Mouse (Mus musculus) right cerebral cortex, adult 18-20 months (tissue): ENCODE results near the gene Serpina16.

Experiments
- DNase-seq: peaks from one replicate; pipeline ENCODE4 v3.0.0; 2022; ENCODE audit warnings: mixed read lengths

The Serpina16 gene

DNA sequence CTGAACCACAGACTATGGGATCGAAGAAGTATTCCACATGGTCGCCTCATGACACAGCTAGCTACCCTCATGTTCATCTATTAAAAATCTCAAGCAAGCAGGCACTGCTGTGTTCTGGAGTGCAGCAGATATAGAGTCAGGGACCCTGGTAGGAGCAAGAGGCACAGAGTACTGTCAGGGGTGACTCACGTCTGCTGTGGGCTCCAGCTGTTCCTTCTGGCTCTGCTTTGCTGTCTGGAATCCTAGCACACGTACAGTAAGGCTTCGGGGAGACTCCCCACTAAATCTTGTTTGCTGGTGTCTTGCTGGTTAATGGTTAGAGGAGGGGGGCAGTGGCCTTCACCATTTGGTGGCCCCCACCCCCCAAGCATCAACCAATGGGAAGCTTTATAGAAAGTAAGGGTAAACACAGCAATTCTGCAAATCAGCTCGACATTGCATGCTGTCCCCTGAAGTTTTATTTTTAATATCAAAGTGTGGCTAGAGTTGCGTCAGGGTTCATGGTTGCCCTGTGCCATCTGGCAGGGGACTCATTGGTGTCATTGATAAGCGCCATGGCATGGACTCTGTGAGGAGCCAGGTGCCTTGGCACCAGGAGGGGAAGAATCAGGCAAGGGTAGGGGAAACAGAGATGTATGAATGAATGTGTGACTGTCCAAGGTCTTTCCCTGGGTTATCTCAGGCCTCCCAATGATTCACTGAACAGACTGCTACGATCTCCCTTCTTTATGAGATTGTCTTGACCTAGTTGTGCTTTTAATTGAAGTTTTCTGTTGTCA, 18.9 kb downstream of the Serpina16 start, which contains the start of gene Serpina6:
Gene Serpina6 (minus strand): TSS at position 365 of the 779 bp plus-strand sequence.
- DNase-seq: no peak

DNA sequence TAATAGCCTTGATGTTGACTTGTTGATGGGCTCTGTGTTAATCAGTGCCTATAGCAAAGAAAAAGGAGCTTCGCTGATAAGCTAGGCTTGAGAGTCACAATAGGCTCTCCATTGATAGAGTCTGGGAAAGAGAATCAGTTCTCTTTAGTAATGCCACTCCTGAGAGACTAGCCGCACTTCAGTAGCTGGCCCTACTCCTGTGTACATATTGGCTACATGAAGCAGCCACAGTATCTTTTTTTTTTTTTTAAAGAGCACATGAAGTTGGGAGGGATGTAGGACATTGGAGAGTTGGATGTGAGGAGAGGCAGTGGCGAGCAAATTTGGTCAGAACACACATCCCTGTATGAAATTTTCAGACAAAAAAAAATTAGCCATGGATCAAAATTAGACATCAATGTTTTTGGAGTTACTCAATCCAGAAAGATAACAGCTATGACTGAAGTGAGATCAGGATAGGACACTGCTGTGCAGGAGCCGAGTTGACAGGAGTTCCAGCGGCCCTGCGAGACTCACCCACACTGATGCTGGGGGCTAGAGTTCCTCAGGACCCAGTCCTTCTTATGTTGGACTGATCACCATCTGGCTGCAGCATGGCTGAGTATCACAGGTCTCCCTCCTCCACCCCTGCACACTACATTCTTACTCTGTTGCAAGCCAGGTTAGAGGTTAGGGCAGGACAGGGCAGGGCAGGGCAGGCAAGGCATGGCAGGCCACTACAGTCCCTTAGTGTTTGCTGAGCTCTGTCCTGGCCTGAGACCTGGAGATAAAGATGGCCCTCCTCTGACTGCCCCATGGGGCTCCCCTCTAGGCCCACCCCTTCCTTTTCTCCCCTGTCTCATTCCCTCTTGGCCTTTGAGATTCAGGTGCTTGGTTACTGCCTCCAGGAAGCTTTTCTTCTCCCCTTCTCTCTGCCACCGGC, 20.6 kb downstream of the Serpina16 start:
- no peak for DNase-seq

DNA sequence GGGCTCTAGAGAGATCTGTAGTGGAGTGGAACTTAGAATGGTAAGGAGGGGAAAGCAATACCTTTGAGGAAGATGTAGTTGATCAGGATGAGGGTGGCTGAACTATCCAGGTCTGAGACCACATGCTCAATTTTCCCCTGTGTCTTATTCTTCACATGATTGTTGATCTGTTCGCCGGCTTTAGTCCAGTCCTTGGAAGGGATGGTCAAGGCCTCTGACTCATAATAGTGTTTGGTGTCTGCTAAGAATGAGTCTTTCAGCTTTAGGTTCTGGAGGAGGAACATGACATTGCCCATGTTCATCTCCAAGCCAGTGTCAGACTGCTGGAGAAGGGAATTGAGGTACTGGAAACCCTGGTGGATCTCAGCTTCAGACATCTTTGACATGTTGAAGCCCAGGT, 22.1 kb downstream of the Serpina16 start:
- no peak for DNase-seq

DNA sequence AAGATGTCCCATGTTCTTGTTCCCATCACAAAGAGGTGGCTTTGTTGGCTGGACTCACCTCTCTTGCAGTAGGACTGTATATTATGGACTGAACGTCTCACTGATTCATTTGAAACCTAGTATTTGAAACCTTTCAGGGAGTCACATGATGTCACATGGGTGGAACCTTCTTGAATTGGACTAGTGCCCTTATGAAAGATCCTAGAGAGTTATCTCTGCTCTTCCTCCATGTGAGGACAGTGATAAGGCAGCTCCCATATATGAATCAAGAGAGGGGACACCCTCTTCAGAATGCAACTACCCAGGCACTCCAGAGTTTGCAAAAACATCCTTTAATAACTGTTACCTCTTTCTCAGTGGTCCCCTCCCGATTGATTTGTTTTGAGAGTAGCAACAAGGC, 29.6 kb downstream of the Serpina16 start:
- no peak for DNase-seq

DNA sequence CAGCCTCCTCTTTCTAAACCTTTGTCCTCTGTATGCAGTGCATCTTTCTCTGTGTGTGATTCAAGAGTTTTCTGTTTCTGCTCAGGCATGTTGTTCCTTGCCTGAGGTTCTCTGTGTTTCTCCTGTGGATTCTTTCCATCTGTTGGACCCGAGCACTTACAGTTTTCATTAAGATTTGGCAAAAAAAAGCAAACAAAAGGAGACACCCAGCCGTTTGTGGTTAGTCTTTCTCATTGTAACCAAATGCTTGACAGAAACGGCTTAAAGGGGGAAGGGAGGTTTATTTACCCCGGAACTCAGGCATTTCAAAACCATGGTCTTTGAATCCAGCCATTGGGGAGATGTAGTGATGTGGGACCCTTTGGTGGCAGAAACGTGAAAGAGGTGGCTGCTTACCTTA, 31.3 kb downstream of the Serpina16 start:
- no peak for DNase-seq

DNA sequence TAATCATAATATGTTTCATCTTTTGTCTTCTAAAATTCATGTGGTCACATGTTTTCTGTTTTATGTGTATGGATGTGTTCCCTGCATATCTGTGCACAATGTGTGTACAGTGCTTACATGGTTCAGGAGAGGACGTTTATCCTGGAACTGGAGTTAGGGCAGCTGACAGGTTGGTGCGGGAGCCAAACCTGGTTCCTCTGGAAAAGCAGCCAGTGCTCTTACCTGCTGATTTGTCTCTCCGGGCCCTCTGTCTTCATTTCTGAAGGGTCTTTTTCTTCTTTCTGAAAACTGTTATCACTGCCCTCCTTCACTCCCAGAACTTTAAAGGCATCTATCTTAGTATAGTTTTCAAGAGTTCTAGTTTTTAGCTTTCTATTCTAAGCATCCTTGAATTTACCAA, 32.1 kb downstream of the Serpina16 start:
- DNase-seq: no peak

DNA sequence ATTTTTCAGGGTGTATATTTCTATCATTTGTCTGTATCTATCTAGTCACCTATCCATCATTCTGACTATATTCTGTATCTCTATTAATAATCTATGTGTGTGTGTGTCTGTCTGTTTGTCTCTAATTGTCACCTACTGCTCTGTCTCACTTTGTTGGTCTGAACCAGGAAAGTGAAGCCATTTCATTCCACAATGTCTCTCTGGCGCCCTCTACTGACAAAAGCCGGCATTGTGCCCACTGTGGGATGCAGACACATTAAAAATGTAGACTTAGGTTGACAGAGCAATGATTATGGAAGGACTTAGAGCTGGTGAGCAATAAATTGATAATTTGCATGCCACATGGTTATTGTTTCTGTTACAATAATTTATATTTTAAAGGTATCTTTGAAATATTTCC, 32.6 kb downstream of the Serpina16 start:
- DNase-seq: peak; percentile 66

DNA sequence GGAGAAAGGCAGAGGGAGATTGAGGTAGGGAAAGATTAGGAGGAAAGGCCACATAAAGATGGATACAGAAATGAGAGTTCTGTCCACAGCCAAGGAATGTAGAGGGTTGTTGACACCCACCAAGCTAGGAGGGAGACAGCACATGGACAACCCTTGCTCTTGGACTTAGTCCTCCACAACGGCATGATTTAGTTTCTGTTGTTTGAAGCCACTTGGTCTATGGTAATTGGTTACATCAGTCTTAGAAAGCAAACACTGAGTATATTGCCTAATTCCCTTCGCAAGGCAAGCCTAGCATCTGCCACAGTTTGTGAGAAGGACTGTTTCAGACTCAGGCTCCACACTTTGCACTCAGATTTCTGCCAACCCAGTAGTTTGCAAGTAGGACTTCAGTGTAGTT, 40.1 kb downstream of the Serpina16 start:
- no peak for DNase-seq

DNA sequence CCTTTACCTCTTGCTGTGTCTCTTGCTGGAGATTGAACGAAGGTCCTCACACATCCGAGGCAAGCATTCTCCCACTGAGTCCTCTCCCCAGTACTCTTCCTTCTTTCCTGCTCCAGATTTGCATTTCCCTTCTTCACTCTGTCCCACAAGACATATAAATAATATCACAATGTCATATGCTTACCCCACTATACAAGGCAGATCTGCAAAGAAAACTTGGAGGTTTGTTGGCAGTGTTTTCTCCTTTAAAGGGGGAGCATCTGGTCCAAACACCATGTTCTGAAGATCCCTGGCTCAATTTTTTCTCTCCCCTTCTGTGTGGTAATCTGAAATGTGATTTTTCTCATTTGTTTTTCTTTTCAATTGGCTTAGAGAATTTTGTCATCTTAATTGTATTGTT, 41.5 kb downstream of the Serpina16 start:
- no peak for DNase-seq

DNA sequence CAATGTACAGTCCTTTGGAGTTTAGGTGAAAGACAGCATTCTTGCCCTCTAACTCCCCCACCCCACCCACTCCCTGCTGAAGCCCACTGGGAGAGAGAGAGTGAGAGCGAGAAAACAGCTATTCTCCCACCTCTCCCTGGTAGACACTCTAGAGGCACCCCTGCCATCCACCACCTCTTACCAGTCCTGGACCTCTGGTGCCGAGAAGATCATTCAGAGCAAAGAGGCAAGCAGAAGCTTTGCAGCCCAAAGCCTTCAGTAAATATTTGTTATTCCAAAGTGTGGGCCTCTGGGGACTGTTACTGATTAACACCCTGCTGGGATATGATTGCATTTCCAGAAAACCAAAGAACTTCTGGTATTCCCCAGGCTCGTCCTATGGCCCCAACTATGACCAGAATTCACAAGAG, 44.7 kb downstream of the Serpina16 start, which contains the start of gene Serpina10:
Gene Serpina10 (minus strand): TSS at position 242 of the 410 bp plus-strand sequence.
- no peak for DNase-seq
